Mouse (Mus musculus) thymus, postnatal 10 days (tissue): Measurements from ENCODE around the gene Arsa.

Source experiments
- DNase-seq, 2 experiments: peaks; one replicate each; pipeline ENCODE4 v3.0.0; 2021; ENCODE audit warnings: low spot score in 2 of 2

The Arsa gene

GRCm38 (mm10) chr15:89496131-89496530 is 18.9 kb upstream of the Arsa start:
- DNase-seq: no peak

GRCm38 (mm10) chr15:89494970-89495369 is 17.7 kb upstream of the Arsa start:
- no peak for DNase-seq

- no peak for DNase-seq
Observed at GRCm38 (mm10) chr15:89488611-89489117, 11.4 kb upstream of the Arsa start.

- no peak for DNase-seq
Observed at GRCm38 (mm10) chr15:89488182-89488581, 11.0 kb upstream of the Arsa start.

- DNase-seq: no peak
Observed at GRCm38 (mm10) chr15:89480584-89480983, 3.4 kb upstream of the Arsa start.

GRCm38 (mm10) chr15:89478622-89479021 is 1.4 kb upstream of the Arsa start:
- no peak for DNase-seq

- no peak for DNase-seq
Observed at GRCm38 (mm10) chr15:89477806-89478205, 581 bp upstream of the Arsa start.

GRCm38 (mm10) chr15:89476475-89476815 is 780 bp downstream of the Arsa start:
- DNase-seq: no peak

GRCm38 (mm10) chr15:89475611-89476474 is 1.4 kb downstream of the Arsa start:
- peak; percentile 87 to 88 for DNase-seq

- DNase-seq: no peak
Observed at GRCm38 (mm10) chr15:89475293-89475600, 2.0 kb downstream of the Arsa start.

- DNase-seq: no peak
Observed at GRCm38 (mm10) chr15:89474596-89475292, 2.5 kb downstream of the Arsa start.

GRCm38 (mm10) chr15:89473921-89474320 is 3.3 kb downstream of the Arsa start:
- DNase-seq: no peak

GRCm38 (mm10) chr15:89473370-89473769 is 3.9 kb downstream of the Arsa start:
- no peak for DNase-seq

GRCm38 (mm10) chr15:89471476-89471875 is 5.7 kb downstream of the Arsa start:
- no peak for DNase-seq

- DNase-seq: no peak
Observed at GRCm38 (mm10) chr15:89468577-89468976, 8.6 kb downstream of the Arsa start.

- no peak for DNase-seq
Observed at GRCm38 (mm10) chr15:89465052-89465451, 12.2 kb downstream of the Arsa start.

GRCm38 (mm10) chr15:89463334-89464235 is 13.6 kb downstream of the Arsa start:
- no peak for DNase-seq

GRCm38 (mm10) chr15:89462176-89462575 is 15.0 kb downstream of the Arsa start:
- DNase-seq: no peak

GRCm38 (mm10) chr15:89461321-89461720 is 15.9 kb downstream of the Arsa start:
- no peak for DNase-seq

GRCm38 (mm10) chr15:89460298-89460697 is 16.9 kb downstream of the Arsa start:
- DNase-seq: no peak

- DNase-seq: no peak
Observed at GRCm38 (mm10) chr15:89459821-89460220, 17.4 kb downstream of the Arsa start.

- no peak for DNase-seq
Observed at GRCm38 (mm10) chr15:89458942-89459341, 18.3 kb downstream of the Arsa start.
